Mouse (Mus musculus) fibroblast of lung, adult 2 months (primary cell): Measurements from ENCODE around the gene Scgb1a1.
"Not testable (repeated sequence)": the region's sequence is repeated elsewhere in the genome, so short reads cannot be mapped to it uniquely, and the experiment has no call there.

Source experiments
- DNase-seq: peaks from one replicate; pipeline ENCODE4 v3.0.0-alpha.2; 2011; ENCODE audit warnings: low read depth

Scgb1a1 gene

DNA sequence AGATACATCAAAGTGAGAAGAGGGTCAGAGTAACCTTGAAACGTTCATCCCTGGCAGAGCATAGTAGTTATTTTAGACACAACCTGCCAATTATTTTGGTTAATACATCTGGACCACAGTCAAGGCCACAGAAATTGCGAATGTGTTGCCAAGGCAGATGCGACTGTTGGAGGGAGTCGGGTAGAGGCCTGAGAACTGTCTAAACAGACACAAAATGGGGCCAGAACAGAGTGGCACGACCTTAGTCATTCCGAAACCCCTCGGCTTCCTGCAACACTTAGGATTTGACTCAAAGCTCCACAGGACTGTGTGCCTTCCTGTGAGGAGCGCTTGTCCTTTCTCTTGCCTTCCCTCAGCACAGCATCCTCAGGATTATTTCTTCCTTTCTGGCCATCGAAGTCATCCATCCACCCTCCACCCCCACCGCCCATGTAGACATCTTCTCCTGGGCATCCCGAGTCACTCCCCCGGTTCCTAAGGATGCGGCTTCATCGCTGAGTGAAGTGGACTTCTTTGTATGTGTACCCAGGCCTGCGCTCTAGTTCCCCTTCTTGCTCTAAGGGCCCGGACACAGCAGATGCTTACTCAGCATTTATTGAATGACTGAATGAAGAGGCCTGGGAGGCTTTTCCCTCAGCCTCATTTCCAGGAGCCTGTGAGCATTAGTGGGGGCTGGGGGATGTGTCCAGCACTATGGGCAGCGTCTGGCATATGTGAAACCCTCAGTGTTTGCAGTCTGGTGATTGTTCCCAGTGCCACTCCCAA, 12.7 kb upstream of the Scgb1a1 start:
- DNase-seq: no peak

GRCm38 (mm10) chr19:9099751-9100150, 12.0 kb upstream of the Scgb1a1 start:
- DNase-seq: no peak

DNA sequence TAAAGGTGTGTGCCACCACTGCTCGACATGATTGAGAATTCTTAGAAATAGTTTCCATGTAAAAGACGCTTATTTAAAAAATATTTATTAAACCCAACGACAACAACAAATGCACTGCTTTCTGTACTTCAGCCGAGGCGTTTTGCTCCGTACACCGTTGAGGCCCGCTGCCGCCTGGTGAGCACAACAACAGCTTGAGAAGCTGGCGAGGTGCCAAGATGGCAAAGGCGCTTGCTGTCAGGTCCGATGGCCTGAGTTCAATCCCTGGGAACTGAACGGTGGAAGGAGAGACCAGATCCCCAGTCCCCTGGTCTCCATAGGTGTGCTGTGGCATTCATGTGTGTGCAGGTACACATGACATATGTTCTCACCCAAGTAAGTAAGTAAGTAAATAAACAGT, 9.7 kb upstream of the Scgb1a1 start:
- no peak for DNase-seq

GRCm38 (mm10) chr19:9095111-9095510, 7.4 kb upstream of the Scgb1a1 start:
- DNase-seq: no peak

GRCm38 (mm10) chr19:9090709-9091108, 3.0 kb upstream of the Scgb1a1 start:
- DNase-seq: no peak

DNA sequence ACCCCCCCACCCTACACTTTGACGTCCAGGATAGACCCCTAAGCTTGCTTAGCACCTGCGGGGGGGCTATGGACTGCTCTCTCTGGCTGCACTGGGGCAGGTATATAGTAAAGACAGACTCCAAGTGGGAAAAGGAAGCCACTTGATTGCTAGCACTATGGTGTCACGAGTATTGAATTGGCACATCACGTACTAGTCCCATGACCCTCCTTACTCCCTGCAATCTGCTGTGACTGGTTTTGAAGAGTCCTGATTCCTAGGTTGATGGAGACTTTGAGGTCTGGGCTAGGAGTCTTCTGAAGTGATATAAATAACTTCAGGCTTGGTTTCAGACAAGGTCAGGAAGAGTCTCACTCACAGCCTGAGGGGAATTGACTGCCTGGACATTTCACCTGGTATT, 2.4 kb upstream of the Scgb1a1 start:
- no peak for DNase-seq

GRCm38 (mm10) chr19:9083892-9084291, 3.9 kb downstream of the Scgb1a1 start:
- not testable (repeated sequence) for DNase-seq

DNA sequence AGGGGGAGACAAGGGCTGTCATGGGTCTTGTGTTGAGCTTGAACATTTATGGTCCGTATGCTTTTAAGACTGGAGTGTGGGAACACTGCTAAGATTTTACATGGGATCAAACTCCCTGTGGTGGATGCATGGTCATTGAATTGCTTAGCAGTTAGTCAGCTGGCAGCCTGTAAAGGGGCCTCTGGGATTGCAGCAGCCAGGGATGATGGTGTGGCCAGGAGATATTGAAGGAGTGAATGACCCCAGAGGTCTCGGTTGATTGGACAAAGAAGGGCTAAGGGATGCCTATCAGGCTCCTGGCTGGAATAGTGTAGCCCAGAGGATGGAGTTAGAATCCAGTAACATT, 4.8 kb downstream of the Scgb1a1 start:
- no peak for DNase-seq

GRCm38 (mm10) chr19:9082191-9083009, 5.4 kb downstream of the Scgb1a1 start:
- no peak for DNase-seq

DNA sequence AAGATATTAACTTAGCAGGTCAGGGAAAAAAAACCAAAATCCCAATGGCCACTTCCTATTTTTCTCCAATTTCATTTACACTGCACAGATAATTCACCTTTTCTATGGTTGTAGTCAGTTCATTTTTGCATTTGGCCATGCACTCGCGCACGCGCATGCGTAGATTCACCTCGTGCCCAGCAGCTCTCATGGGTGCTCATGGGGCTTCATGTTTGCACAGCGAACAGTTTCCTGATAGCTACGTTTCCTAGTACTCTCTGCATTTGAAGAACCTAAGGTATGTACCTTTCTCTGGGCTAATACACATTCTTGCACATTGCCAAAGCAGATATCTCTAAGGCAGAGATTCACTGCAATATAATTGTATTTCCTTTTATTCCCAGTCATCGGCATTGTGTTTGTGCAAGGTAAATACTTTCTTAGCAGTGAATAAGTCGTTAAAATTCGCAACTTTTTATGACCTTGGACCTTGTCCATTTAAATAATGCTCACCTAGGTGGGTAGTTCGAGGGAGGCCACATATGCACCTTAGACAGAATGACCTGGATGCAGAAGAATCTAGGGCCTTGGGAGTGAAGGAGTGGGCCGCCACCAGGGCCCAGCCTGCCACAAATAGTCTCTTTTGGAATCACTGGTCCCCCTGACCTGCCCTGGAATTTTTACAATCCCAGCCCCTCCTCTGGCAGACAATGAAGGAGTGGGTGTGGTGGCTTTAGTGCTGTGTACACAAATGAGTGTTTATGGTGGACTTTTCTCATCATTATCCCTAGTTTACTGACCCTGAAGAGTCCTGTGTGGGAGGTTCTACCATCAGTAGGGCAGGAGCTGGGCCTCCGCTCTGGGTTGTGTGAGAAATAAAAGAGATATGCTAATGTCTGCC, 6.2 kb downstream of the Scgb1a1 start:
- DNase-seq: no peak

- no peak for DNase-seq
Measured at GRCm38 (mm10) chr19:9079916-9080315, 7.8 kb downstream of the Scgb1a1 start.

DNA sequence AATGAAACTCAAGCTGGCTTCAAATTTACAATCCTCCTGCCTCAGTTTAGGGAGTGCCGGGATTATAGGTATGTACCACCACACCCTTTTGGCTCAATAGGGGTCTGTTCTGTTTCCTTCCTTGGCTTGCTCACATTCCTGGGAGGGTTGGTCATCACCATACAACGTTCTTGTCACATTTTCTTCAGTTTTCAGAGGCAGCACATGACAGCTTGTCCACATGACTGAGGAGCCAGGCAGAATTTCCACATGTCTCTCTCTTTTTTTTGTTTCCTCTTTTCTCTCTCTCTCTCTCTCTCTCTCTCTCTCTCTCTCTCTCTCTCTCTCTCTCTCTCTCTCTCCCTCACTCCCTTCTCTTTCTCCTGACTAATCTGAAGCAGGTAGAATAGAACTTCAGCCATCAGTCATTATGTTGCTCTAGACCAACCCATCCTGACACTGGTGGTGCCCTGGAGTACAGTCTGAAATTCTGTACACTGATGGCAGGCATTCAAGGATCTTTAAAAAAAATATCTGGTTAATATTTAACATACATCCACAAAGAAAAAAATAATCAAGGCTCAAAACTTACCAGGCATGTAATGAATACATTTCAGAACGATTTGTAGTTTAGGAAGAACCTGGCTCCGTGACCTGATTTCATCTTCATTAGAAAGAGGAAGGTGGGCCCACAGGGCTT, 10.6 kb downstream of the Scgb1a1 start:
- no peak for DNase-seq

- DNase-seq: no peak
Measured at GRCm38 (mm10) chr19:9076035-9076434, 11.7 kb downstream of the Scgb1a1 start.

DNA sequence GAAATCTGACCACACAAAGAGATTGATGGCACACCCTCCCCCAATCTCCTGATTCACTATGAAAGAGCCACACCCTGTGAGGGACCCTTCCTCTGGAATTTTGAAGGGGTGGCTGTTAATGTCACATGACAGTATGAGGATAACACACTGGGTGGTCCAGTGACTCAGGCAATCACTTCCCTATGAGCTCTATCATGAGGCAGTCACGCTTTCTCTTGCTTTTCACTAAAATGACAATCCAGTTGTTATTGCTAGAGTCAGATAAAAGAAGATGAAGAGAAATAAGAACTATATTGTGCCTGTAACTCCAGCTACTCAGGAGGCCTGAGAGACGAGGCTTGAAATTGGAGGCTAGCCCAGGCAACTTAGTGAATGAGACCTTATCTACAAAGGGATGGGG, 12.2 kb downstream of the Scgb1a1 start:
- DNase-seq: no peak

DNA sequence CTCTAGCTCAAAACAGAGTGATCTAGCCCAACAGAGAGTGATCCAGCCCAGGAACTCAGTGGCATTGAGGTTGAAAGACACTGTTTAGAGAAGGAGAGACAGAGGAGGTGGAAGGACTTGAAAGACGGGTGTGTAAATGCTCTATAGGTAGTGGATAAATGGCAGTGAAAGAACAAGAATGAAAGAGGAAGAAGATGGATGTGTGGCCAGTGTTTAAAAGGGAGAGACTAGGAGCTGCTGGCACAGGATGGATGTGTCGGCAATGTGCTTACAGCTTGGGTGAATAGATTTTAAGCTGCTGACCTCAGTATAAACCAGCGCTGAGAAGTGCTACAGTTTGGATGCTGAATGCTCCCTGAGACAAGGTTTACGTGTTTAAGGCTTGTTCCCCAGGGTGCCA, 13.3 kb downstream of the Scgb1a1 start:
- DNase-seq: no peak

DNA sequence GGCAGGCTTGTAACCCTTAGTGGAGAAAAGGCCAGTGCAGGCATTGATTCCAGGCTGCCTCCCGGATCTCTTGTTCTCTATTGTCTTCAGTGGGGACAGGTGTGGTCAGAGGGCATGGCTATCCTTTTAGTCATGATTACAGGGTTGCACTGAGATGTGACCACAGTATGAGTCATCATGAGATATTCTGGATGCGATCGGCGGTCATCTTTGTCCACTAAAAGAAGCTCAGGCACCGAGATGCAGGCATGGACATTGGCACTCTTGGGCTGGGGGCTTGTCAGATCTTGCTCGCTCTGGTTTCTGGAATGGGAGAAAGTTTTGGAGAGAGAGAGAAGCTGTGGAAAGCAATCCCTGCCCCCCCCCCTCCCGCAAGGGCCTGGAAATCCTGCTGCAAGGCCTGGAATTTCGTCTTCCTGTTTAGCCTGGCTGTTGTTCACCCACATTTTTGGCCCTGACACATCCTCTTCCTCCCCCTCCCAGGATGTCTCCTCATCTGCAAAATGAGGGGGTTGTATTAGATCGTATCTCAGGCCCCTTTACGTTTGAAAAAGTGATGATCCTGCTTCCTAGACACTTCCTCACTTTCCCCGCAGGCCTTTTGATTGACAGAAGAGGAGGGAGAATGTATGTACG, 13.9 kb downstream of the Scgb1a1 start:
- no peak for DNase-seq

- no peak for DNase-seq
Measured at GRCm38 (mm10) chr19:9072157-9072530, 15.6 kb downstream of the Scgb1a1 start.

- no peak for DNase-seq
Measured at GRCm38 (mm10) chr19:9071456-9072156, 16.2 kb downstream of the Scgb1a1 start.

DNA sequence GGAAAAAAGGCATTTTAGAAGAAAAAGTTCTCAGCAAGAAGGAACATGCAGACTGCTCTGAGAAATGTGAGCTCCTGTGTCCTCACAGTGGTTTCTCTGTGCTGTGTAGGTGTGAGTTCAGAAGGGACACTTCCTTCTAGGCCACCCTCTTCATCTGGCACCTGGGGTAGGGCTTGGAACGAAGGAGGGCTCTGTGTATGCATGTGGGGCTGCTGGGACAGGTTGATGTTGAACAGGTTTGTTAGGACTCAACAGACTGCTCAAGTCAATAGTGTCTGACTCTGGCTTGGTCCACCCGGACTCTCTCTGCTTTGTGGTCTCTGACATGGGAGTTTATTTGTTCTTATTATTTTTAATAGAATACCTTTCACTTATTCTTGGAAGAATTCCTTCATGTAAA, 17.4 kb downstream of the Scgb1a1 start:
- no peak for DNase-seq

- DNase-seq: no peak
Measured at GRCm38 (mm10) chr19:9069687-9070307, 18.0 kb downstream of the Scgb1a1 start.
